Mouse (Mus musculus) CD4-positive naive resting alpha-beta T cell, adult 57 days (primary cell): ENCODE data around the gene Lce1l. TPM values are rescaled to one million over a fixed set of nuclear protein-coding genes. Genes with fewer than 3 reads are reported as not detected.

ENCODE experiments used
- total RNA-seq: library from RNA; stranded (reverse); gene quantifications from one replicate; pipeline ENCODE4 v1.2.4, GENCODE M21; 2023

The Lce1l gene
- not detected for total RNA-seq

GRCm38 (mm10) chr3:92851186-92851585, at the start of gene Lce1l:
Gene Lce1l, minus strand, starts transcription at chr3:92851286.

DNA sequence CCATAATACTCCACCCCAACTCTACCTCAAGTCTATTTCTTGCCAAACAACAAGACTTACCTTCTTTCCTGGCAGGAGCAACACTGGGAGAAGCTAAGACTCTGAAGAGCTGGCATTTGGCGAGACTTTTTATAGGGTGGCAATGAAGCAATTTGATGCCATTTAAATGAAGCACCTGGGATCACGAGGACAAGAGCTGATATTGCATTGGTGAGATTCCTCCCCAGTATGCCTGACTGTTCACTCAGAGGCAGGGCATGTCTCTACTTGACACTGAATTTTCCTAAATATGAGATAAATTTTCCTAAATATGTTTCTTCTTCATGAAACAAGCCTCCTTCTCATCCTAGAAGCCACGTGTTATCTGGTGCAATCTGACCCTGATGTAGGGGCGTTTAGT, 19.0 kb upstream of the Lce1l start, which contains the start of gene 2310050C09Rik:
Gene 2310050C09Rik (minus strand): TSS at position 101 of the 400 bp plus-strand sequence.

GRCm38 (mm10) chr3:92827108-92827507, 24.0 kb downstream of the Lce1l start, which contains the start of gene Kprp:
Gene Kprp, minus strand, starts transcription at chr3:92827247.

GRCm38 (mm10) chr3:92807791-92808190, 43.3 kb downstream of the Lce1l start, which contains the start of gene Lce1k:
Gene Lce1k, minus strand, starts transcription at chr3:92807891.

Other genes starting within 250 kb of the Lce1l start
- not detected for gene 2210017I01Rik, start 243.8 kb downstream of the Lce1l start, total RNA-seq
- gene Lce6a, start 229.6 kb downstream of the Lce1l start, total RNA-seq: not detected
- gene Lce1a1, start 203.0 kb downstream of the Lce1l start, total RNA-seq: not detected
- gene Lce1b, start 194.4 kb downstream of the Lce1l start, total RNA-seq: not detected
- not detected for gene Lce1a2, start 181.0 kb downstream of the Lce1l start, total RNA-seq
- not detected for gene Lce1c, start 172.0 kb downstream of the Lce1l start, total RNA-seq
- gene Lce1d, start 164.1 kb downstream of the Lce1l start, total RNA-seq: not detected
- not detected for gene Lce1e, start 142.2 kb downstream of the Lce1l start, total RNA-seq
- not detected for gene Lce1f, start 130.9 kb downstream of the Lce1l start, total RNA-seq
- gene Gm38119, start 112.2 kb downstream of the Lce1l start, total RNA-seq: not detected
- not detected for gene Lce1g, start 98.9 kb downstream of the Lce1l start, total RNA-seq
- gene Lce1h, start 86.2 kb downstream of the Lce1l start, total RNA-seq: not detected
- not detected for gene Lce1i, start 72.4 kb downstream of the Lce1l start, total RNA-seq
- gene Lce1j, start 60.8 kb downstream of the Lce1l start, total RNA-seq: not detected
- gene Lce1k, start 43.4 kb downstream of the Lce1l start, total RNA-seq: not detected
- not detected for gene Kprp, start 24.0 kb downstream of the Lce1l start, total RNA-seq
- gene 2310050C09Rik, start 18.9 kb upstream of the Lce1l start, total RNA-seq: not detected
- not detected for gene Lce3a, start 74.9 kb upstream of the Lce1l start, total RNA-seq
- gene Lce3b, start 81.7 kb upstream of the Lce1l start, total RNA-seq: not detected
- gene Lce3c, start 93.2 kb upstream of the Lce1l start, total RNA-seq: not detected
- not detected for gene Lce3d, start 106.1 kb upstream of the Lce1l start, total RNA-seq
- not detected for gene Lce3e, start 115.8 kb upstream of the Lce1l start, total RNA-seq
- gene Lce3f, start 140.9 kb upstream of the Lce1l start, total RNA-seq: not detected
- not detected for gene Crct1, start 164.4 kb upstream of the Lce1l start, total RNA-seq
- not detected for gene Lce1m, start 167.8 kb upstream of the Lce1l start, total RNA-seq
- gene Gm4858, start 217.5 kb upstream of the Lce1l start, total RNA-seq: not detected